Mouse (Mus musculus): Measurements from ENCODE around the gene Ace3.

Gene Ace3

GRCm38 (mm10) chr11:106045780-106046179 lies 51.3 kb downstream of the Ace3 start:
- DNase-seq, result no peak

DNA sequence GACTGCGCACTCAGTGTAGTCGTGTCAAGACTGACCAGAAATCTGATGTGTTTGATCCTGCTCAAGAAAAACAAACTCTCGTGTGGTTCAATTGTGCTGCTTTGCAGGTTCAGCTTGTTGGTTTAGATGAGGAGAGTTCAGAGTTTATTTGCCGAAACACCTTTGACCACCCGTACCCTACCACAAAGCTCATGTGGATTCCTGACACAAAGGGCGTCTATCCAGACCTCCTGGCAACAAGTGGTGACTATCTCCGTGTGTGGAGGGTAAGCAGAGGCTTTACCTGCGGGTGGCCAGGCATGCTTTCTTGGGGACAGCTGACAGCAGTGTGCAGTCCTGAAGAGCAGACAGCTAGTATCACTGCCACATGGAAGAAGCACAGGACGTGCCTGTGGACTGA lies 52.1 kb downstream of the Ace3 start:
- peak in 1 of 2 experiments; percentile 34 for DNase-seq

DNA sequence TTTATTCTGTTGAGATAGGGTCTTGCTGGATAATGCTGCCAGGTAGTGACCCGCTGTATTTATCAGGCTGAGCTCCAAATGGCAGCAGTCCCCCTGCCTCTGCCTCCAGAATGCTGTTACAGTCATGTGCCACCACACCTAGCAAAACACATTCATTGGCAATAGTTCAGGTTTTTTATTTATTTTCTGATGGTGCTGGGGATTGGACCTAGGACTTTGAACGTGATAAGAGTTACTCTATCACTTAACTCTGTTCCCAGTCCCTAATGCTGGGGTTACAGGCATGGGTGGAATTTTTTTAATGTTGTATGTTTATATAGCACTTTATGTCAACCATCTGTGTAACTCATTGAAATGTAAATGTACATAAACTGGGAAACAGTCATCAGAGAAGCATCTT lies 59.4 kb downstream of the Ace3 start:
- DNase-seq, result no peak

DNA sequence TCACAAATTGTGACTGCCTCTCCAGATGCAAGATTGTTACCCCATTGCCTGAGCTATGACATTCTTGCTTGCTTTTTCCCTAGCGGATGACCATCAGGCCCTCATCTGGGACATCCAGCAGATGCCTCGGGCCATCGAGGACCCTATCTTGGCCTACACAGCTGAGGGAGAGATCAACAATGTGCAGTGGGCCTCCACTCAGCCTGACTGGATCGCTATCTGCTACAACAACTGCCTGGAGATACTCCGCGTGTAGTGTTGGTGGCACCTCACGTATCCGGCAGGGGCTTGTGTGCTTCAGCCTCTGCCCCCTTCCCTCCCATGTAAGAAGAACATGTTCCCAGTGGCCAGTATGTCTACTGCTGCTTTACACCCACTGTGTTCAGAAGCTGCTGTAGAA lies 60.1 kb downstream of the Ace3 start:
- no peak for DNase-seq
